Mouse (Mus musculus) stomach, postnatal 0 days (tissue): ENCODE results near the gene Trmt6. TPM values are rescaled to one million over a fixed set of nuclear protein-coding genes. Genes with fewer than 3 reads are reported as not detected.

Experiments used
- ATAC-seq: fragments of 200-750 bp; cut with Nextera tagmentation; 2 replicates; pipeline ENCODE4 v1.8.0; 2017; ENCODE audit not compliant: low FRiP score, low TSS enrichment
- DNase-seq: peaks from one replicate; pipeline ENCODE4 v3.0.0-alpha.2; 2016; ENCODE audit warnings: low spot score
- H3K27ac ChIP-seq: fragments of 300-500 bp; sonication (generic); replicated peaks from 2 replicates; pipeline ENCODE4 v1.5.1; 2014; ENCODE audit warnings: mild to moderate bottlenecking, control low read depth
- H3K27me3 ChIP-seq: fragments of 300-500 bp; sonication (generic); 2 replicates; pipeline ENCODE4 v1.6.1; 2014; ENCODE audit warnings: low read length; ENCODE audit not compliant: control insufficient read depth, insufficient read depth
- H3K36me3 ChIP-seq: fragments of 300-500 bp; sonication (generic); 2 replicates; pipeline ENCODE4 v1.6.1; 2014; ENCODE audit warnings: low read length, mixed read lengths; ENCODE audit not compliant: control insufficient read depth, insufficient read depth
- H3K4me1 ChIP-seq: fragments of 300-500 bp; sonication (generic); replicated peaks from 2 replicates; pipeline ENCODE4 v1.6.1; 2014; ENCODE audit warnings: antibody characterized with exemption; ENCODE audit not compliant: control insufficient read depth, insufficient read depth
- H3K4me2 ChIP-seq: fragments of 300-500 bp; sonication (generic); replicated peaks from 2 replicates; pipeline ENCODE4 v1.6.1; 2014; ENCODE audit warnings: low read depth, mild to moderate bottlenecking, control low read depth, moderate library complexity
- H3K4me3 ChIP-seq: fragments of 300-500 bp; sonication (generic); 2 replicates; pipeline ENCODE4 v1.5.1; 2014; ENCODE audit warnings: low read depth, low read length, control low read depth
- H3K9ac ChIP-seq: fragments of 300-500 bp; sonication (generic); 2 replicates; pipeline ENCODE4 v1.6.1; 2014; ENCODE audit warnings: mild to moderate bottlenecking, low read length, control low read depth, mixed read lengths
- H3K9me3 ChIP-seq: fragments of 300-500 bp; sonication (generic); 2 replicates; pipeline ENCODE4 v1.6.1; 2016; ENCODE audit warnings: low read length; ENCODE audit not compliant: control insufficient read depth
- CTCF ChIP-seq: IDR thresholded peaks from 2 replicates; pipeline ENCODE4 v1.5.1; 2016; ENCODE audit warnings: antibody characterized with exemption, low read depth, mild to moderate bottlenecking, moderate library complexity
- EP300 ChIP-seq: optimal IDR thresholded peaks from 2 replicates; pipeline ENCODE3; 2016; ENCODE audit warnings: antibody characterized with exemption
- WGBS: fragments of 180-500 bp; shearing (Covaris S2); extraction: QIAGEN DNeasy Blood & Tissue Kit; methylation state at CpG from one replicate; pipeline ENCODE4 v1.1.7; 2014; 5-methylcytosine and 5-hydroxymethylcytosine counted together
- polyA plus RNA-seq: library from polyadenylated mRNA; unstranded; fragments of >200 nt; fragmentation: Nextera tagmentation; extraction: Ambion mirVana; gene quantifications from 2 replicates; pipeline ENCODE4 v1.2.1, GENCODE M21; 2015

Gene Trmt6
- polyA plus RNA-seq, 1 experiment from 2014 or later, result 37.5 TPM

GRCm38 (mm10) chr2:132770822-132771221, 45.0 kb downstream of the Trmt6 start:
- no peak overlapping the region for H3K9ac ChIP-seq
- no peaks in the 10 kb centered on the region for H3K36me3 ChIP-seq
- H3K27ac ChIP-seq, result no peak overlapping the region
- H3K9me3 ChIP-seq, result no peaks in the 10 kb centered on the region
- ATAC-seq, result no peak
- H3K4me2 ChIP-seq, result no peak overlapping the region
- H3K4me3 ChIP-seq, result no peak overlapping the region
- H3K4me1 ChIP-seq, result no peaks in the 10 kb centered on the region
- WGBS, result 56% methylated on average over 1 of the region's 1 CpGs
- no peak for TF ChIP-seq CTCF
- no peak for TF ChIP-seq EP300
- no peak for DNase-seq
- H3K27me3 ChIP-seq, result no peaks in the 10 kb centered on the region

- ATAC-seq (no peak), DNase-seq (no peak)
- TF ChIP-seq CTCF, result no peak
- TF ChIP-seq EP300, result no peak
- Histone ChIP-seq H3K9ac (no peak overlapping the region), H3K4me3 (no peak overlapping the region), H3K4me1 (no peaks in the 10 kb centered on the region), H3K27me3 (no peaks in the 10 kb centered on the region), H3K36me3 (no peaks in the 10 kb centered on the region), H3K9me3 (no peaks in the 10 kb centered on the region), H3K4me2 (no peak overlapping the region), H3K27ac (no peak overlapping the region)
- 68% methylated on average over 5 of the region's 5 CpGs for WGBS
Measured at GRCm38 (mm10) chr2:132757911-132758310, 57.9 kb downstream of the Trmt6 start.

Other genes starting within 250 kb of the Trmt6 start
- gene Gpcpd1, start 228.3 kb downstream of the Trmt6 start, polyA plus RNA-seq, result 29.7 and 29.9 TPM in 2 replicates
- gene Shld1, start 129.1 kb downstream of the Trmt6 start, polyA plus RNA-seq, result 9.8 and 10.5 TPM in 2 replicates
- 9.3 and 9.5 TPM in 2 replicates for gene Chgb, start 34.8 kb downstream of the Trmt6 start, polyA plus RNA-seq
- gene Mcm8, start 86 bp upstream of the Trmt6 start, polyA plus RNA-seq, result 3.5 and 3.6 TPM in 2 replicates
- gene Crls1, start 30.6 kb upstream of the Trmt6 start, polyA plus RNA-seq, result 24.3 and 27.8 TPM in 2 replicates
- 5.9 and 8.5 TPM in 2 replicates for gene Lrrn4, start 64.8 kb upstream of the Trmt6 start, polyA plus RNA-seq
- 56.4 and 62.8 TPM in 2 replicates for gene Fermt1, start 129.9 kb upstream of the Trmt6 start, polyA plus RNA-seq